Mouse (Mus musculus) brain, embryonic 18.5 days (tissue): Measurements from ENCODE around the gene Sprtn.

Experiments
- DNase-seq: peaks from one replicate; pipeline ENCODE4 v3.0.0-alpha.2; 2012; ENCODE audit warnings: low read depth, low spot score

The Sprtn gene

DNA sequence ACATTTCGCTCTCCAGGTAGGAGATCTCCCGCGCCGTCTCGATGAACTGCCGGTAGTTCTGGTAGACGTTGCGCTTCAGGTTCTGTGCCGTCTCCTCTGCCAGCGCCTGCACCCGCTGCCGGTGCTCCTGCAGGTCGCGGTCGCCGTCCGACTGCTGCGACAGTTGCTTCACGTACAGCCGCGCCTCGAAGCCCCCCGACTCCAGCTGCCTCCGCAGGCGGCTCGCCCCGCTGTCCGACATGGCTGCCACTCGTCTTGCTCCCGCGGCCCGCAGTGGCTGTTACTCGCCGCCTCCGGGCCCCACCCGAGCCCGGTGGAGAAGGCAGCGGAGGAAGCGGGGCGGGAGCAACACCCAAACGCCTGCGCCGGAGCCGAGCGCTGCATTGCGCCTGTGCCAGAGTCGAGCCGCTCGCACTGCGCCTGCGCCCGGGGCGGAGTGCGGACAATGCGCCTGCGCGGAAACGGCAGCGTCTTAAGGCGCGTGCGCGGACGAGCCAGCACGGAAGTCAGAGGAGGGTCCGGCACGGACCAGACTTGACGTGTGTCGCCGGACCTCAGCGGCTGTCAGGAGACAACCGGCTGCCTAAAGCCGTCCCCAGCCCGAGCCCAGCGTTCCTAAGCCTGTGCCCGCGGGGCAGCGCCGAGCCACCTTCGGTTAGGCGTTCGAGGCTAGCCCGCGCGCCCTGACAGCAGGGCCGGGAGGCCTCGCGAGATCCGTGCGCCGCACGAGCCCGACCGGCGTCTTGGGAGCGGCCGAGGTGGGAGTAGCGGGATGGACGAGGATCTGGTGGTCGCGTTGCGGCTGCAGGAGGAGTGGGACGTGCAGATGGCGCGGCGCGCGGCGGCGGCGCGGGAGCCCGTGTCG is at the start of gene Sprtn, which contains the start of gene Exoc8:
Gene Sprtn, plus strand, starts transcription at position 501 of the 865 bp plus-strand sequence.
Gene Exoc8, minus strand, starts transcription at position 320 of the 865 bp plus-strand sequence.
- peak; percentile 92 for DNase-seq

DNA sequence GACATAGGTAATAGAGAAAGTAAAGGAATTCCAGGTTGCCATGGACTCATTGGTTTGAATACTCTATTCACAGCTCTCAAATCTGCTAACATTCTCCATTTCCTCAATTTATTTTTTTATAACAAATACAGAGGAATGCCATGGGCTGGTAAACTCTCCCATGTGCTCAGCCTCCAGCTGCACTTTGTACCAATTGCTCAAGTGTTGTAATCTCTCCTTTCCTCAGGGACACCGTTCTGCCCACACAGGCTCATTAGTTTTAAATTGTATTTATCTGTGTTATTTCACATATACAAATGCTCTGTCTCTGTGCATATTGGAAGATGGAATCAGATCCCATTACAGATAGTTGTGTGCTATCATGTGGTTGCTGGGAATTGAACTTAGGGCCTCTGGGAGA is 44.2 kb upstream of the Sprtn start:
- DNase-seq, result no peak

DNA sequence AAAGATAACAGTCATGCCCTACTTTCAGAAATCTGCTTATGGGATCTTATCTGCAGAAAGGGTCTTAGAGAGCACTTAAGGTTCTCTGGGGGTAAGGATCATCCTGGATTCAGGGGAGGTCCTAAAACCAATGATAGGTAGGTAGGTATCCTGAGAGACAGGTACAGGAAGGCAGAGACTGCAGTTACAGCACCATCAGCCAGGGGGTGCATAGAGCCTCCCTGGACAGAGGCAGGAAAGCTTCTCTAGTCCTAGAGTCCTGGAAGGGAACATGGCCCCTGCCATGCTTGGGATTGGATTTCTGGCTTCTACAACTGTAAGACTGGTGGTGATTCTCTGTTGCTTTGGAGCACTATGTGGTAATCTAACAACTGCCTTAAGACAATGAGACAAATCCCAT is 38.2 kb upstream of the Sprtn start:
- DNase-seq, result no peak

DNA sequence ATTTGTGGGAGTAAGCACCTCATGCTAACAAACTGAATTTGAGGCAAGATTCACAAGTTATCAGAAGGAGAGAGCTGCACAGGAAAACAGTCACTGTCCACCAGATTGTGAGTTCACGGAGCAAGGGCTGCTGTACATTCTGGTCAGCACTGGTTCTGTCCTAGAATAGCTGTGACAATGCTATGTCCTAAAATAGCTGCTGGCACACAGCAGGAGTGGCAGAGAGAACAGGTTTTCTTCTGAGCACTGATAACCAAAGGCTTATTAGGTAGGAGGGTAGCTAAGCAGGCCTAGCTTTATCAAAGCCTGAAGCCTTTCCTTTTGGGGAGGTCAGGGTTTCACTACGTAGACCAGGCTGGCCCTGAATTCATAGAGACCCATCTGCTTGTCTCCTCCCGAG is 37.5 kb upstream of the Sprtn start:
- DNase-seq, result no peak

DNA sequence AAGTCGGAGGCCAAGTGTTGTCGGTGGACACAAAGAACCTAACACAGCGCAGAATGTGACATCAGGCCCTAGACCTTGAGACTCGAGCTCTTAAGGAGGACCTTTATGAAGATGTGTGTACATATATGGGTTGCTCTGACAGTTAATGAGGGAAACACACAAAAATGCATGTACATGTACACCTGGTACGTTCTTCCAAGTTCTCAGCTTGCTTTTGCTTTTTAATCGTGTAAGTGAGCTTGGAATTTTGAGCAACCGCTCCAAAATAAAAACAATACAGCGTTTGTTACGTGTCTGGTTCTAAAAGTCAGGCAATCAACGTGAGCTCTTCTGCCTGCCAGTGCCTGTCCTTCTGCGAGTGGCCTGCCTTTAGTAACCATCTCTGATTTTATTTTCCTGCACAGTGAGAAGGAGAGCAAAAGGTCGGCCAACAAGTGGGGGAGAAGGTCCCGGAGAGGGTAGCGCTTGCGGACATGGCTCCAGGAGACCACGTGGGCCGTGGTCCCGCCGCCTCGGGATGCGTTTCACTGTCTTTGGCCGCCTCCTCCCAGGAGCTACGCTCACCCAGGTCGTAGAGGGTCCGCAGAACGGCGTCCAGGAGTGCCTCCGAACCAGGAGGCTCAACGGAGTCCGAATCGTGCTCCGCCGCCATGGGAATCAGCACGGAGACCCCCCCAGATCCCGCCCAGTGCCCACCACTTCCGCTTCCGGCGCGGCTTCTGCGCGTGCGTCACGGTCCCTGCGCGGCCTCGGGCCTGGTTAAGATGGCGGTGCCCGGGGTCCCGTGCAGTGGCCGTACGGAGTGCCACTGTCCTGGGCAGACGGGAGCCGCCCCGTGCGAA is 35.1 kb upstream of the Sprtn start, which contains the start of the genes Gnpat and 2810004N23Rik:
Gene Gnpat, plus strand, starts transcription at position 713 of the 842 bp plus-strand sequence.
Gene 2810004N23Rik, minus strand, starts transcription at position 800 of the 842 bp plus-strand sequence.
- peak; percentile 78 for DNase-seq

DNA sequence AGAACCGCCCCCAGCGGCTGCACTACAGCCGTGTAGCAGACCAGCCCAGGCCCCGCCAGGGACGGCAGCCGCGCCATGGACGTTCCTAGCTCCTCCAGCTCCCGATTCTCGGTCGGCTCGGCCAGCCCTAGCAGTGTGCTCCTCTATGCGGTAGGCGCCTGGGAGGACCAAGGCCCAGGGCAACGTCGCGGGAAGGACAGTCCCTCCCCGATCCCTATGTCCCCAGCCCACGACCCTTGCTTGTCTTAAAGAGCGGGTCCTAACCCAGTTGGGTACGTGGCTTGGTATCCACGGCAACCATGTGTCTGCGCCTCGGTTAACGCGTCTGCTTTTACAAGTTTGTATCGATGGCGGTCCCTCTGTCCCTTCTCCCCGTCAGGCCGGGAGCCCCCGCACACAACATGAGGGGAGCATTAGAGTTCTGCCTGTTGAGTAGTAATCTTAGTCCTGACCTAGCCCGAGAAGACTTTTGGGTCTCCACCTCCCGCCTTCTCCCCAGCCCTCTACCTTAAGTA is 34.5 kb upstream of the Sprtn start:
- no peak for DNase-seq

DNA sequence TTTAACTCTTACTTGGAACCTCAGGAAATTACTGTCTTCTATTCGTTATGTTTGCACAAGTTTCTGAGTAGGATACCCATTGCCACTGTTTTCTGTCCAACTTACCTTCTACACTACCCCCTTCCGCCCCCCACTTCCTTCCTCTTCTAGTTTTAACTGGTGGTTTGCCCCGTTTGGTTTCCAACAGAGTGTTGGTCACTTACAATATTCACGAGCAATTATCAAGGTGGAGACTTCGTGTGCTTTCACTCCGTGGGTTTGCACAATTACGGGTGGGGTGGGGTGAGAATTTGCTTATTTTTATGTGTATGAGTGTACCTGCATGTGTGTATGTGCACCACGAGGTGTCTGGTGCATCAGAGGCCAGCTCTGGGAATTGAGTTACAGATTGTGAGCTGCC is 34.0 kb upstream of the Sprtn start:
- DNase-seq, result no peak

DNA sequence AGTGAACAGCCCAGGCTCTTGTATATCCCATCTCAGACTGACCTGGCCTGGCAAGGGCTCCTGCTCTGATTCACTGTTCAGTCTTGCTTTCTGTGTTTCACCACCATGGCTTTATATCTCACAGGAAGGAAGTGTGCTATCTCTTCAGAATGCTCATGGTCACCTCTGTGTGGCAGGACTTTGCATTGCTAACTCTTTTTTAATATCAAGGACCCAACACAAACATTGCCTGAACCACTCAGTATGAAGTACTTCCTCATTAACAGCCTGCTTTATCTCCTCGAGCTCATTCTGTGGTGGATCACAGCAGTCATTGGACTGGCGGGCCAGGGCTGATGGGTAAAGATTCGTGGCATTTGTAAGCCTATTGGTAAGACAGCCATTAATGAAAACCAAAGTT is 31.0 kb upstream of the Sprtn start:
- DNase-seq, result no peak

DNA sequence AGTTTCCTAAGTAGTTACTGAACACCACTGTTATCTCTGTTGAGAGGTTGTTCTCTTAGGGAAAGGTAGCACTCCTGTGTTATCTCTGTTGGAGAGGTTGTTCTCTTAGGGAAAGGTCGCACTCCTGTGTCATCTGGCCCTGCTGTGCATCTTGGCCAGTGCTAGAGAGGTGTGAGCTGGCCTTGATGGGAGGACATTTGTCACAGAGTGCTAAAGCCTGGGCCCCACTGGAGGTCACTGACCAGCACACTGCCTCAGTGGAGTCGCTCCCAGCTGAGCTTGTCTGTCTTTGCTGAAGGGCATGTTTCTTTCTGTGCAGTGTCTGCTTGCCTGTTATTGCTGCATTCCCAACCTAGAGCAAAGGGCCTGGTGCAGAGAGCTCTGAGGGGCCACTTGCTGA is 30.6 kb upstream of the Sprtn start:
- DNase-seq, result no peak

DNA sequence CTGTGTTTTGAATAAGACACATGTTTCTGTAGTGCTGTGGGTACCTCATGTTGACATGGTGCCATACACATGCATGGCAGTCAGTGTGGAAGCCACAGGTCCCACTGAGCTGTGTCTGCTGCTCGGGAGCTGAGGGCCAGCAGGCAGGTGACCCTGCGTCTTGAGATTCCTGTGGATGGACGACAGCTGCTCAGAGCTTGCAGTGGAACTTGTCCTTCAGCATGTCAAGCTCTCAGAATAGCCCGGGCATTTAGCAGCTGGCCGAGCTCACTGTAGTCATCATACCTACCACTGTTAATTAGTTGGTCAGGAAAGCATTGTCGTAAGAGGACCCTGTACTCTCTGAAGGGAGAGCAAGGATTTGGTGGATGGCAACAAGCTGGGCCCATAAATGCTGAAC is 28.0 kb upstream of the Sprtn start:
- DNase-seq, result no peak

DNA sequence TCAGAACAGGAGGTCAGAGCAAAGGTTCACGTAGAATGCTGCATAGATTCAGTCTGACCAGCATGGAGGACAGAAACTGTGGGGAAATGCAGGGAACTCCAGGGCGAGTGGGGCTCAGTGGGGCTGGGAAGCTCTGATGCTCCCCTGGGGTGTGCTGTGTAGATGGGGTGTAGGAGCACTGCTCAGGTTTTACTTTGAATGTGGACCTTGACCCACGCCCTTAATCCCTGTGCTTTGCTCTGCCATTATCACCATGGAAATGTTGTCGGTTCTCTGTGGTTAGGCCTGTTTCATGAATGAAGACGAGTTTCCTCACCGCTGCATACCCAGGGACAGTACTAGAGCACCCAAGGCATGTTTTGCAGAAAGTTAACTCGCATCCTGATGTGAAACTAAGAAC is 26.2 kb upstream of the Sprtn start:
- no peak for DNase-seq

DNA sequence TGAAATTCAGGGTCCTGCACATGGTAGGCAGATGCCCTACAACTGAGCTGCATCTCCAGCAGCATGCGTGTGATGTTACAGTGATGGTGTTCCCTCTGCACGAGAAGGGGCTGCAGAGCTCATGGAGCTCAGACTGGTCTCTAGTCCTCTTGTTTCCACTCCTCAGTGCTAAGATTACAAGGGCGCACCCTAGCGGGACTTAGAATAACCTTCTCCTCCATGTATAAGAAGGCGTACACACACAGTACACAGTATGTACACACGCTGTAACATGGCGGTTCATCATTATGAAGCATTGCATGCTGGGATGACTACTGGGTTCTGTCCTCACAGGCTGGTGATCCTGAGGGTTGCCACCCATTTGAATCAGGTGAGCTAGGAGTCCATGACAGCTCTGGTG is 25.6 kb upstream of the Sprtn start:
- no peak for DNase-seq

DNA sequence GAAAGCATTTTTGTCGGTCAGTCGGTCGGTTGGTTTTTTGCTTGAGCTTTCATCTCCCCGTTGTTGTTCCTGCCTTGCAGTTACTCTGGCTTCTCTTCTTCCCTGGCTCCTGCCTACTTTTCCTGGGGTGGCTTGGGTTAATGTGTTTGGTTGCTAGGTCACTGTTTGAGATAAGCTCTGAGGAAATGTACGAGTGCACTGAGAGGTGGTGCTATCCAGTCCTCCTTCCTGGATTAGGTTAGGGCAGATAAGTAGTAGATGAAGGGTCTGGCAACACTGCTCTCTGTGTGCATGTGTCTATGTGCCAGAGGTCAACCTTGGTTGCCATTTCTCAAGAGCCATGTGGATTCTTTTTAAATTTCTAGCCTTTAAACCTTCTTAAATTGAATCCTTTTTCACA is 25.0 kb upstream of the Sprtn start:
- DNase-seq, result no peak

DNA sequence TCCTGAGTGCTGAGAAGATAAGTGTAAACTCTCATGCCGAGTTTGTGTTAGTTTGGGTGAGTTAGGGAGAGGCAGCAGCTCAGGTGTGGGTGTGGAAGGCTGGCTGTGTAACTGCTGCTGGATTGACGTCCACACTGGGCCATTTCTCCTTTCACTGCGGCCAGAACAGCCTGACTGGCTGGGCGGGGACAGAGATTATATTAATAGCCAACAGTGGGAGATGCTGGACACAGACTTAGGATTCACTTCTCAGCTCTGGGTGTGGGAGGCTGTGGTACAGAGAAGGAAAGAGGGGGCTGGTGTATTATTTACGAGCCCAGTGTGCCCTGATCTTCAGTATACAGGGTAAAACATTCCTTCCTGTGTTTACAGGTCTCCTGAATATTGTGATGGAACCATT is 19.5 kb upstream of the Sprtn start:
- DNase-seq, result no peak

DNA sequence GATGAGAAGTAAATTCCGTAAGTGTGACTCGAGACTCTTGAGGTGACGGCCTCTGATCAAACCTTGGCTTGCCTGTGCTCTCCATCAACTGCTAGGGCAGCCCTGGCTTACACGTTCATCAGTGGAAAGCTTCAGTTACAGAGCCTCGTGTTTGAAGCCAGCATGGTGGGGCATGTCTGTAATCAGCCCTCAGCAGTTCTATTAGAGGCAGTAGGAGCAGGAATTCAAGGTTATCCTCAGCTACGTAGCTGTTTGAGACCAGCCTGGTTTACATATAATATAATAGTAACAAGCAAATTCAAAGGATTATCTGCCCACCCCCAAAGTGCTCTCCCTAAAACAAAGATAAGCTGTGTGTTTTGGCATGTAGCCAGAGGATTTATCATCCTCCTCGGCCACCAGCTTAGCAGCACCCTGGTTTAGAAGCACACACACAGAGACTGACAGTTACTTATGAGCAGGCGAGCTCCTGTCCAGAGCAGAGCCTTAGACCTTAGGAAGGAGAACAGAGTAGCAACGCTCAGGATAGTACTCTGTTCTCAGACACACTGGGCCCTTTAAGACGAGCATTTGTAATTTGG is 18.6 kb upstream of the Sprtn start:
- no peak for DNase-seq

DNA sequence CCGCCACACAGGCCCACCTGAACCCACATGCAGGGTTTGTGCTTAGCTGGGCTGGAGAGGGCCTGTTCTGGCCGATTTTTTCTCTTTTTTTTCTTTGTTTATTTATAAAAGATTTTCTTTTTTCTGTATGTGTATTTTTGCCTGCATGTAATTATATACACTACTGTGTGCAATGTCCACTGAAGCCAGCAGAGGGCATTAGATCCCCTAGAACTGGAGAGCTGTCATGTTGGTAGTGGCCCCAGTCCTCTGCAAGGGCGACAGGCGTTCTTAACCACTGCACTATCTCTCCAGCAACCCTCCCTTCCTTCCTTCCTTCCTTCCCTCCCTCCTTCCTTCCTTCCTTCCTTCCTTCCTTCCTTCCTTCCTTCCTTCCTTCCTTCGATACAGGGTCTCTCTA is 9.3 kb upstream of the Sprtn start:
- no peak for DNase-seq

DNA sequence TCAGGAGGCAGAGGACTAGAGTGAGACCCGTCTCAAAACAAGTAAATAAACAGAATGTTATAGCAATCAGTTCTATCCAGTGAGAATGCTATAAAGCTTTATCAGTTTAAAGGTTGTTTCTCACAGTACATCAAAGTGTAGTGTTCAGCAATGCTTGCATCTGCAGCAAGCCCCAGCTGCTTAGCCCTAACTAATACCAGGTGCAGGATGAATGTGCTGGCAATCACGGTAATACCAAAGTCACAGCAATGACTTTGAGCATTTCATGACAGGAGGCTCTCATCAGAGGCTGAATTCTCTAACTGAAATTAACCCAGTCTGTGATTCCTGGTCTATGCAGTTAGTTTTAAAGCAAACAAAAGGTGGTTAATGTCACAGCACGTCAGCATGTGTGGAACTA is 5.1 kb upstream of the Sprtn start:
- no peak for DNase-seq

DNA sequence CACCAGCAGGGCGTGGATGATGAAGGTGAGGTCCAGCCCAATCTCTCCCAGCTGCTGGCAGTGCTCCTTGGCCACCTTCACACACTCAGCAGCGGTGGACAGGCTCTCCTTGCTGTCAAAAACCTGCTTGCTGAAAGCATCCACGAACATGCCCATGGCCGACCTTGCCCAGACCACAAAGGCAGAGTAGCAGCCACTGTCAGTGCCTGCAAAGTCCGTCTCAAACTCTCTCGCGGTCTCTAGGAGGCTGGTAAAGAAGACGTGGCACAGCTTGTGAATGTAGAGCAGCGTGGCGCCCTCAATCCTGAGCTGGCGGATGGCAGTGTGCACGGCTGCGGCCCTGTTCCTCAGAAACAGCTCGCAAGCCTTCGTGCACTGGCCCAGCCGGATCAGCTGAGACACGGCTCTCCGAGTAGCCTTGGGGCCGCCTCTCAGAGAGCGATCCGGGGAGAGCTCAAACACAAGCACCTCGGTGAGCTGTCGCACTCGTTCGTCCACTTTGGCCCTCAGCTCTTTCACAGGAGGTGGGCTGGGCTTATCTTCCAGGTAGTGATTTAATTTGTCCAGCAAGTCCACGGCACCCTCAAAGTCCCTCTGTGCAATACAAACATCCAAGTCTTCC is 1.6 kb upstream of the Sprtn start:
- no peak for DNase-seq

DNA sequence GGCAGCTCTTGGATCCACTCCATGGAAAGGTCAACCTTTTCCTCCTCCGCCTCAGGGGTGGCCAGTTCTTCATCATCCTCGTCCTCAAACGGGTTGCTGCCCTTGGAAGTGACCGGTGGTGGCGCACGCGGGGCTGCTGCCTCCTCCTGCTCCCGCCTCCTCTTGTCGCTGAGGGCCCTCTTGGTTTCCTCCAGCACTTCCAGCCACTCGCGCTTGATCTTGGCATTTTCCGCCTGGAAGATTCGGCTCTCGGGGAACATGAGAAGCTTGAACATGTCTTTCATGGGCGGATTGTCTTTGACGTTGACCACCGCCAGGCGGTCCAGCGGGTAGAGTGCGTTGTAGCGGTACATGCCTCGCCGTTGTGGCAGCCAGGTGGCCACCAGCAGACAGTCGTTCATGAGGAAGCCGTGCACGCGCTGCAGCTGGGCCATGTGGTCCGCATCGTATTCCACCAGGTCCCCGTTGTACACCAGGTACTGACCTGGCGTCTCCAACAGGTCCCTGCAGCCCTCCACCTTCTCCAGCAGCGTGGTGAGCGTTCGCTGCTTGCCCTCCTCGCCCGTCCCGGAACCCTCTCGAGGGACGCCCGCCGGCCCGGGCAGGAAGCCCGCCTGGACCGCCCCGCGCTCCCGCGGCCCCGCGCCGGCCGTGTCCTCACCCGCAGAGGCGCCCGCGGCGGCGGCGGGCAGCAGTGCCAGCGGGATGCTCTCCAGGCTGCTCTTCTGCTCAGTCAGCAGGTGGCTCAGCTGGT is 877 bp upstream of the Sprtn start:
- no peak for DNase-seq

DNA sequence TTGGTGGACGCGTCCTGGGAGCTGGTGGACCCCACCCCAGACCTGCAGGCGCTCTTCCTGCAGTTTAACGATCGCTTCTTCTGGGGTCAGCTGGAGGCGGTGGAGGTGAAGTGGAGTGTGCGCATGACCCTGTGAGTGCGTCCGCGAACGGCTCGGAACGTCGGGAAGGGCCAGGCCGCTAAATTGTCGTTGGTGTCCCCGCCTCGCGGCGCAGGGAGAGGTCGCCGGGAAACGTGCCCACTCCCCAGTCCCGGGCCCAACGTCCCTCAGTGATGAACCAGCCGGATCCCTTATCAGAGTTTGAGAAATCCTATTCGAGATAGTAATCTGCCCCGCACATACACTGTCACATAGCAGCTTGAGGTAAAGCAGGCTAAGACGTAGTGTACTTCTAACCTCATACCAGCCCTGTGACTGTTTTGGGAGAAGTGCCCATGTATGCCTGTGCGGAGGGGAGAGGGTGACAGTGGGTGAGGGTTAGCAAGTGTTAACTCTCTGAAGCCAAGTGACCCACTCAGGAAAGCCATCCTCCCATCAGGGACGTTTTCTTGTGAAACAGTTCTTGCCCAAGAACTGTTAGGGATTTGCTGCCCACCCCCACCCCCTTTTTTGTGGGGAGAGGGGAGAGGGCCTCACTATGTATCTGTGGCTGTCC is 692 bp downstream of the Sprtn start:
- no peak for DNase-seq
